Comparison of ENCODE assay signal across 8 mouse cellular contexts in genomic region chr8:79339555-79339954, GRCm38 (mm10). TPM values are rescaled to one million over a fixed set of nuclear protein-coding genes. Genes with fewer than 3 reads are reported as not detected.
A peak's percentile ranks its signal among the peaks of the same experiment; 100 is the strongest.
DNase-seq lines count a peak whose midpoint lies in the region; ATAC-seq and TF ChIP-seq lines count a peak whose summit lies in the region.

No protein-coding gene starts in this region.

- H3K36me3 ChIP-seq in liver, adult 2 months (ENCODE audit: control insufficient read depth, insufficient read depth, low read length) = peaks cover 19% of the 10 kb centered on the region; the same call in 1 of the 2 replicates
- peaks cover 5% of the 10 kb centered on the region; the same call in 1 of the 2 replicates for H3K36me3 ChIP-seq in liver, embryonic 11.5 days (ENCODE audit: control insufficient read depth, insufficient read depth, low read length)

- H3K4me1 ChIP-seq in cerebellum, adult 2 months (ENCODE audit: control insufficient read depth, insufficient read depth, low read length) = no peaks in the 10 kb centered on the region
- H3K4me1 ChIP-seq in liver, adult 2 months (ENCODE audit: control insufficient read depth, insufficient read depth, low read length) = no peaks in the 10 kb centered on the region
- H3K4me1 ChIP-seq in liver, embryonic 11.5 days (replicated peaks; ENCODE audit: control insufficient read depth, insufficient read depth, low read length) = no peaks in the 10 kb centered on the region

- H3K4me3 ChIP-seq in cerebellum, adult 2 months (replicated peaks; ENCODE audit: insufficient read depth, low read depth, low read length) = no peak overlapping the region
- no peak overlapping the region for H3K4me3 ChIP-seq in liver, adult 2 months (ENCODE audit: insufficient read depth, low read depth, low read length)
- no peak overlapping the region for H3K4me3 ChIP-seq in liver, embryonic 11.5 days (ENCODE audit: low read depth, low read length)

- WGBS in cerebellum, adult 2 months = 56% methylated on average over 9 of the region's 9 CpGs
- 74% methylated on average over 9 of the region's 9 CpGs for WGBS in liver, adult 2 months
- WGBS in liver, embryonic 11.5 days = 79% methylated on average over 9 of the region's 9 CpGs

- peak; percentile 68 for TF ChIP-seq CTCF in cerebellum, adult 2 months (IDR thresholded peaks at IDR 0.05; ENCODE audit: borderline replicate concordance, insufficient read depth, low read depth, low read length)
- peak; percentile 77 for TF ChIP-seq CTCF in liver, adult 2 months (IDR thresholded peaks at IDR 0.05; ENCODE audit: low read depth, low read length)

- 0 out of 2 replicates have a peak, but pooled peaks cover 2% of the 10 kb centered on the region for H3K79me2 ChIP-seq in liver, adult 2 months (ENCODE audit: control insufficient read depth, insufficient read depth, low read length)

- H3K27ac ChIP-seq in cerebellum, adult 2 months (ENCODE audit: insufficient read depth, low read length) = no peak overlapping the region
- H3K27ac ChIP-seq in liver, adult 2 months (replicated peaks; ENCODE audit: insufficient read depth, low read depth, low read length) = no peak overlapping the region
- no peak overlapping the region for H3K27ac ChIP-seq in liver, embryonic 11.5 days (ENCODE audit: low read depth, low read length)

- peak; percentile 44 to 47 for DNase-seq in cerebellum, adult 2 months
- DNase-seq in cerebellum, adult 9-10 months = no peak
- DNase-seq in liver, adult 2 months (ENCODE audit: extremely low read depth, low read depth, low spot score) = peak; percentile 18
- DNase-seq in liver, embryonic 11.5 days (ENCODE audit: low spot score) = no peak
- peak; percentile 34 for DNase-seq in adrenal gland, postnatal 25 days
- DNase-seq in kidney, postnatal 14 days = peak; percentile 52
- DNase-seq in thymus, postnatal 4 days = peak; percentile 53
- DNase-seq in left cerebral cortex, adult 9 months (ENCODE audit: low spot score in 2 of 2) = no peak

- no peak for ATAC-seq in liver, embryonic 11.5 days (replicated peaks; ENCODE audit: low FRiP score)

- H3K9ac ChIP-seq in liver, adult 2 months (ENCODE audit: low read depth, low read length) = no peak overlapping the region
- H3K9ac ChIP-seq in liver, embryonic 11.5 days (ENCODE audit: low read depth, low read length) = no peak overlapping the region

- H3K4me2 ChIP-seq in liver, embryonic 11.5 days = no peak overlapping the region

- no peaks in the 10 kb centered on the region for H3K9me3 ChIP-seq in liver, embryonic 11.5 days (ENCODE audit: control insufficient read depth, low read length)

- no peak for TF ChIP-seq POLR2A in cerebellum, adult 2 months (IDR thresholded peaks at IDR 0.05; ENCODE audit: borderline replicate concordance, insufficient read depth, low read length)
- no peak for TF ChIP-seq POLR2A in liver, adult 2 months (IDR thresholded peaks at IDR 0.05; ENCODE audit: extremely low read depth, insufficient read depth, low read length)

- H3K27me3 ChIP-seq in cerebellum, adult 2 months (ENCODE audit: control insufficient read depth, insufficient read depth, low read length) = no peaks in the 10 kb centered on the region
- no peaks in the 10 kb centered on the region for H3K27me3 ChIP-seq in liver, adult 2 months (ENCODE audit: control insufficient read depth, insufficient read depth, low read length)
- H3K27me3 ChIP-seq in liver, embryonic 11.5 days (replicated peaks; ENCODE audit: control insufficient read depth, insufficient read depth, low read length) = no peaks in the 10 kb centered on the region

RNA-seq across cellular contexts. Expression of gene Mmaa, which starts 44.8 kb away (rescaled TPM):
- polyA plus RNA-seq in cerebellum, adult 2 months (2012; rRNA removed) = 33.1 and 33.8 TPM in 2 replicates
- 7.7 and 9.0 TPM in 2 replicates for total RNA-seq in liver, adult 2 months (2014; rRNA removed)
- polyA plus RNA-seq in liver, adult 2 months (2012; rRNA removed) = 7.4 and 8.2 TPM in 2 replicates
- polyA plus RNA-seq in liver, embryonic 11.5 days (2014; fragmentation: Nextera tagmentation; extraction: Ambion mirVana) = 7.7 and 8.1 TPM in 2 replicates
- 34.5 and 35.3 TPM in 2 replicates for total RNA-seq in adrenal gland, postnatal 25 days (2021)

RNA-seq across cellular contexts. Expression of gene Smad1, which starts 59.8 kb away (rescaled TPM):
- polyA plus RNA-seq in cerebellum, adult 2 months (2012; rRNA removed) = 29.1 and 29.5 TPM in 2 replicates
- total RNA-seq in liver, adult 2 months (2014; rRNA removed) = 10.8 and 12.0 TPM in 2 replicates
- polyA plus RNA-seq in liver, adult 2 months (2012; rRNA removed) = 17.5 and 25.5 TPM in 2 replicates
- polyA plus RNA-seq in liver, embryonic 11.5 days (2014; fragmentation: Nextera tagmentation; extraction: Ambion mirVana) = 18.5 TPM in 2 replicates
- total RNA-seq in adrenal gland, postnatal 25 days (2021) = 29.8 and 30.5 TPM in 2 replicates

Comparison
In these comparisons a context has a peak if more than half of its experiments do, and no peak if none do; other contexts are left out.
1. DNase-seq: peak in cerebellum, adult 2 months (2 of 2), liver, adult 2 months (single experiment), adrenal gland, postnatal 25 days (single experiment), kidney, postnatal 14 days (single experiment) and thymus, postnatal 4 days (single experiment); none in cerebellum, adult 9-10 months (single experiment), liver, embryonic 11.5 days (single experiment) and left cerebral cortex, adult 9 months (0 of 2).